Mouse (Mus musculus): Measurements from ENCODE around the gene Cd180. TPM values are rescaled to one million over a fixed set of nuclear protein-coding genes. Genes with fewer than 3 reads are reported as not detected.

Gene Cd180
- polyA plus RNA-seq, 1 experiment from 2014 or later = 1.6 TPM

DNA sequence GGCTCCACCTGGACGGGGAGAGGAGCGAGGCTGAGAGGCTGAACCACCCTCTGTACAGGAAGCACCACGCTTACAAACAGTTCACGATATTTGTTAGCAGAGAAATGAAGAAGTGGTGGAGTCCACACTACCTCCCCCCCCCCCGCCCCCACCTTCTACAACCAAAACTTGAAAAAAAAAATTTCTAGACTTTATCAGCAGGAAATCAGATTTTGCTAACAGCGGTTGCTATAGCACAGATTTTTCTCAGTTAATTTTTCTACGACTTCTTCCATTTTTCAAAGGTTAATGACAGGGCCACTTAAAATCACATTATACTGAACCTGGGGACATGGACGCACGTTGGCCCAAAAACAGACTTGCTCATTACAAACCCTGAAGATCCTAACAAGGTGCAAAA lies 68.1 kb downstream of the Cd180 start:
- H3K27me3 ChIP-seq (ENCODE audit: insufficient read depth, low read length) = no peaks in the 10 kb centered on the region
- H3K36me3 ChIP-seq (replicated peaks; ENCODE audit: insufficient read depth, low read length) = peaks cover 15% of the 10 kb centered on the region
- DNase-seq (no peak), ATAC-seq (no peak)
- no peak overlapping the region for H3K4me2 ChIP-seq (ENCODE audit: low read depth, low read length)
- H3K9me3 ChIP-seq (ENCODE audit: low read length) = no peaks in the 10 kb centered on the region
- H3K4me3 ChIP-seq (ENCODE audit: low read depth, low read length) = no peak overlapping the region
- no peak overlapping the region for H3K9ac ChIP-seq (replicated peaks)
- no peak for TF ChIP-seq CTCF (IDR thresholded peaks at IDR 0.05; ENCODE audit: low read depth)
- TF ChIP-seq EP300 (IDR thresholded peaks at IDR 0.05; ENCODE audit: low read depth) = no peak
- no peaks in the 10 kb centered on the region for H3K4me1 ChIP-seq (ENCODE audit: insufficient read depth)
- H3K27ac ChIP-seq (ENCODE audit: low read depth) = no peak overlapping the region
- WGBS (ENCODE audit: insufficient replicate concordance) = 66% methylated on average over 9 of the region's 9 CpGs

DNA sequence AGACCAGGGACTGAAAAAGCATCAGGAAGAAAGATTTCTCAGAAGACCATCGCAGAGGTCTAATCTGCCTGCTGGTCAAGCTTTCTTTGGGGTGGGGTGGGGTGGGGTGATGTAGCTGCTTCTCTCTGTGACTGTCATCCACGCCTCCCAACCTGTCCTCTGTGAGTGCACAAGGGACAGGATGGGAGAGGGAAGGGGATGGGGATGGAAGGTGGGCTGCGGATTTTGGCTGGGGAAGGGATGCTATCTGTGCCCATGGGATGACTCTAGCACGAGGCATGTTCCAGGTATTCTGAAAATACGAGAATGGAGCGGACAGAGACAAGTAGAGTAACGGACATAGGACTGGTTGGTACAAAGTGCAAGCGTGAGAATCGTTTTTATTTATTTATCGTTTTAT lies 68.8 kb downstream of the Cd180 start:
- Histone ChIP-seq H3K4me2 (ENCODE audit: low read depth, low read length) (no peak overlapping the region), H3K27ac (ENCODE audit: low read depth) (no peak overlapping the region), H3K9ac (replicated peaks) (no peak overlapping the region), H3K4me3 (ENCODE audit: low read depth, low read length) (no peak overlapping the region), H3K36me3 (replicated peaks; ENCODE audit: insufficient read depth, low read length) (peaks cover 15% of the 10 kb centered on the region), H3K9me3 (ENCODE audit: low read length) (no peaks in the 10 kb centered on the region), H3K4me1 (ENCODE audit: insufficient read depth) (no peaks in the 10 kb centered on the region), H3K27me3 (ENCODE audit: insufficient read depth, low read length) (no peaks in the 10 kb centered on the region)
- no peak for DNase-seq
- no peak for TF ChIP-seq EP300 (IDR thresholded peaks at IDR 0.05; ENCODE audit: low read depth)
- no peak for TF ChIP-seq CTCF (IDR thresholded peaks at IDR 0.05; ENCODE audit: low read depth)
- 83% methylated on average over 10 of the region's 10 CpGs for WGBS (ENCODE audit: insufficient replicate concordance)
- no peak for ATAC-seq

DNA sequence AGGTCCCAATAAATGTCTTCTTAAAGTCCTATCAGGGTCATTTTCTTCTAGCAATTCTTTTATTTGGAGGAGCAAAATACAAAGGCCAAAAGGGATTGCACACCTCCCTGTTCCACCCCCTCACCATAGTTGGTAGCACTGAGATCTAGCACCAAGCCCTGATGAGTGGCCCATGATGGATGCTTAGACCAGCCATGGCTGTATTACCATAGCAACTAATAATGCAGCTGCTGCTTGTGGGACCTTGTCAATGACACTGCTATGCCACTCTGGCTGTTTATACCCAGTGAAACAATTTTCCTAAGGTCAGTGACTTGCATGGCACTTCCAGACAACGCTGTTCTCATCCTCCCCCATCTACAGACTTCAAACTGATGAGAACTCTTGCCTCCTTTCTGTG lies 70.9 kb downstream of the Cd180 start:
- WGBS (ENCODE audit: insufficient replicate concordance) = 80% methylated on average over 1 of the region's 1 CpGs
- no peak overlapping the region for H3K9ac ChIP-seq (replicated peaks)

DNA sequence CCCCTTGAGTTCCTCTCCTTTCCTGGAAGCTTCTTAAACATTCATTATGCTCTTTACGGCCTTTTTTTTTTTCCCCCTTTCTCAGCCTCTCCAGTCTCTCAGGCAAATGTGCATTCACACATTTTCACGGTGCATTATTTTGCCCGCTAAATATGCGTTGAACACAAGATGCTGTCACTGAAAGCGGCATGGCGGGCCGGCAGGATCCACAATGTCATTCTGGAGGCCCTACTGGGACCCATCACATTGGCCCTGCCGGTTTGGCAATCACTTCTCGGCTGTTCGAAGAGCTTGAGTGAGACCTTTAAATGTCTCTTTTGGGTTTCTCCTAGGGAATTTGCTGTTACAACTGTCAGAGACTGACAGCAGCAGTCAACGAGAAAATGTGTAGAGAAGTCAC lies 71.9 kb downstream of the Cd180 start:
- H3K9me3 ChIP-seq (ENCODE audit: low read length) = no peaks in the 10 kb centered on the region
- TF ChIP-seq CTCF (IDR thresholded peaks at IDR 0.05; ENCODE audit: low read depth) (no peak), EP300 (IDR thresholded peaks at IDR 0.05; ENCODE audit: low read depth) (no peak)
- H3K4me3 ChIP-seq (ENCODE audit: low read depth, low read length) = no peak overlapping the region
- H3K9ac ChIP-seq (replicated peaks) = no peak overlapping the region
- H3K27me3 ChIP-seq (ENCODE audit: insufficient read depth, low read length) = no peaks in the 10 kb centered on the region
- H3K27ac ChIP-seq (ENCODE audit: low read depth) = no peak overlapping the region
- WGBS (ENCODE audit: insufficient replicate concordance) = 89% methylated on average over 11 of the region's 11 CpGs
- ATAC-seq (no peak), DNase-seq (no peak)
- H3K4me2 ChIP-seq (ENCODE audit: low read depth, low read length) = no peak overlapping the region
- H3K4me1 ChIP-seq (ENCODE audit: insufficient read depth) = no peaks in the 10 kb centered on the region
- H3K36me3 ChIP-seq (replicated peaks; ENCODE audit: insufficient read depth, low read length) = peaks cover 4% of the 10 kb centered on the region; the same call in 1 of the 2 replicates

More for the DNA sequence above, 70.9 kb downstream of the Cd180 start:
- no peak for DNase-seq
- TF ChIP-seq CTCF (IDR thresholded peaks at IDR 0.05; ENCODE audit: low read depth) (no peak), EP300 (IDR thresholded peaks at IDR 0.05; ENCODE audit: low read depth) (no peak)
- no peaks in the 10 kb centered on the region for H3K27me3 ChIP-seq (ENCODE audit: insufficient read depth, low read length)
- peaks cover 4% of the 10 kb centered on the region; the same call in 1 of the 2 replicates for H3K36me3 ChIP-seq (replicated peaks; ENCODE audit: insufficient read depth, low read length)
- no peak overlapping the region for H3K27ac ChIP-seq (ENCODE audit: low read depth)
- H3K4me3 ChIP-seq (ENCODE audit: low read depth, low read length) = no peak overlapping the region
- H3K4me1 ChIP-seq (ENCODE audit: insufficient read depth) = no peaks in the 10 kb centered on the region
- no peak overlapping the region for H3K4me2 ChIP-seq (ENCODE audit: low read depth, low read length)
- no peaks in the 10 kb centered on the region for H3K9me3 ChIP-seq (ENCODE audit: low read length)
- no peak for ATAC-seq

DNA sequence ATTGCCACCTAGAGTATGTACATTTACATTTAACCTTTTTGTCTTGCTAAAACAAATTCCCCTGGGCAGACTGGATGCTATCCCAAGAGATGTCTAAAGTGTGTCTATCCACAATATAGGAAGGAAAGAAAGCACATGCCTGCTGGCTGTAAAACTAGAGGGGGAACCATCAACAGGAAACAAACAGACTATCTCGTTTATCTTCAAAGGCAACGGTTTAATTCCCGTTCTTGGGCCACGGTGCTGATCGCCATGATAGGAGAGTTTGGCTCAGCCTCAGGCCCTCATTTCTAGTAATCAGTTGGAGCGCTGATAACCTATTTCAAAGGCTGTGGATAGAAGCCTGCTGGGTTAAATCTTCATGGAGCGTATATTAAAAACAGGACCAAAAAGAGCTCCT lies 73.8 kb downstream of the Cd180 start:
- H3K4me3 ChIP-seq (ENCODE audit: low read depth, low read length) = no peak overlapping the region
- TF ChIP-seq CTCF (IDR thresholded peaks at IDR 0.05; ENCODE audit: low read depth) = no peak
- H3K4me1 ChIP-seq (ENCODE audit: insufficient read depth) = no peaks in the 10 kb centered on the region
- WGBS (ENCODE audit: insufficient replicate concordance) = 60% methylated on average over 7 of the region's 7 CpGs
- H3K4me2 ChIP-seq (ENCODE audit: low read depth, low read length) = no peak overlapping the region
- H3K9ac ChIP-seq (replicated peaks) = no peak overlapping the region
- H3K27ac ChIP-seq (ENCODE audit: low read depth) = no peak overlapping the region
- ATAC-seq (no peak), DNase-seq (no peak)
- H3K27me3 ChIP-seq (ENCODE audit: insufficient read depth, low read length) = no peaks in the 10 kb centered on the region
- H3K9me3 ChIP-seq (ENCODE audit: low read length) = no peaks in the 10 kb centered on the region
- H3K36me3 ChIP-seq (replicated peaks; ENCODE audit: insufficient read depth, low read length) = peaks cover 2% of the 10 kb centered on the region; the same call in 1 of the 2 replicates

DNA sequence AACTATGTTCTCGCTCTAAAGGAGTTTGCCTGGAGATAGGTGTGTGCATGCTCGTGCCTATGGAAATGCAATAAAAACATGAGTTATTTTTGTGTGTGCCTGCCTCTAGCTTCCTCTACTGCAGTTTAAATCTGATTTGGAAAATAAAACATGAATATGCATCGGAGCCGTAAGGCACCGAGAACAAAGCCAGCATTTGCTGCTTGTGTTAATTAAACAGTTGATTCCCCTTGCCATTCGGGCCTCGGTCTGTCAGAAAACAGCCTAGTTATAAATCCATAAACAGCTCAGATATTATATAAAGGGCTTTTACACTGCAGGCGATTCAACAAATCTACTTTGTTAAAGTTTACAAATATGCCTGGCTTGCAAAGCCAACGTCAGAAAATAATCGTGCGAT lies 75.2 kb downstream of the Cd180 start:
- no peak overlapping the region for H3K9ac ChIP-seq (replicated peaks)
- ATAC-seq (no peak), DNase-seq (no peak)
- H3K4me3 ChIP-seq (ENCODE audit: low read depth, low read length) = no peak overlapping the region
- no peak overlapping the region for H3K27ac ChIP-seq (ENCODE audit: low read depth)
- no peaks in the 10 kb centered on the region for H3K4me1 ChIP-seq (ENCODE audit: insufficient read depth)
- H3K4me2 ChIP-seq (ENCODE audit: low read depth, low read length) = no peak overlapping the region
- no peaks in the 10 kb centered on the region for H3K27me3 ChIP-seq (ENCODE audit: insufficient read depth, low read length)
- no peak for TF ChIP-seq CTCF (IDR thresholded peaks at IDR 0.05; ENCODE audit: low read depth)
- no peak for TF ChIP-seq EP300 (IDR thresholded peaks at IDR 0.05; ENCODE audit: low read depth)
- H3K9me3 ChIP-seq (ENCODE audit: low read length) = no peaks in the 10 kb centered on the region
- WGBS (ENCODE audit: insufficient replicate concordance) = 90% methylated on average over 11 of the region's 11 CpGs
- H3K36me3 ChIP-seq (replicated peaks; ENCODE audit: insufficient read depth, low read length) = peaks cover 2% of the 10 kb centered on the region; the same call in 1 of the 2 replicates

DNA sequence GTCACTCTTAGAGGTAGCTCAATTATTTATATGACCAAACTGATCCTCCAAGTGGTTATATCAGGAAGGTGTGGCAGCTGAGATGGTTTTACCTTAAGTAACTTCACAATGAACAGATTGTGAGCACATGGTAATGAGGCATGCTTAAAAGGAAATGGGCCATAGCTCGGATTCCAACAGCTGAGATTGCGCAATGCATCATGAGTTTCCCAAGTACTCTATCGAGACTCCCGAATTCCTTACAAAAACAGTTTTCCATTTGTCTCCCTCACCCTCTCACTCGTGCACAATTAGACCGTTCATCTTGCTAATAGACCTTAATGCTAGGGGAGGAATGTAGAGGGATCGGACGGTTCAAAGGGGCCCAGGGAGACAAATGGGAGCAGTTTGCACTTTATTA lies 76.8 kb downstream of the Cd180 start:
- H3K36me3 ChIP-seq (replicated peaks; ENCODE audit: insufficient read depth, low read length) = peaks cover 9% of the 10 kb centered on the region
- WGBS (ENCODE audit: insufficient replicate concordance) = 82% methylated on average over 8 of the region's 8 CpGs
- TF ChIP-seq CTCF (IDR thresholded peaks at IDR 0.05; ENCODE audit: low read depth) (no peak), EP300 (IDR thresholded peaks at IDR 0.05; ENCODE audit: low read depth) (no peak)
- H3K4me1 ChIP-seq (ENCODE audit: insufficient read depth) = no peaks in the 10 kb centered on the region
- no peaks in the 10 kb centered on the region for H3K27me3 ChIP-seq (ENCODE audit: insufficient read depth, low read length)
- H3K4me2 ChIP-seq (ENCODE audit: low read depth, low read length) = no peak overlapping the region
- no peak overlapping the region for H3K4me3 ChIP-seq (ENCODE audit: low read depth, low read length)
- no peak overlapping the region for H3K9ac ChIP-seq (replicated peaks)
- no peak for ATAC-seq
- no peak for DNase-seq
- H3K9me3 ChIP-seq (ENCODE audit: low read length) = no peaks in the 10 kb centered on the region
- no peak overlapping the region for H3K27ac ChIP-seq (ENCODE audit: low read depth)

Data from liver, postnatal 0 days (tissue).